Mouse (Mus musculus) erythroblast, embryonic 14.5 days (primary cell): Measurements from ENCODE around the gene 5730522E02Rik. TPM values are rescaled to one million over a fixed set of nuclear protein-coding genes. Genes with fewer than 3 reads are reported as not detected.

Experiments used
- H3K27me3 ChIP-seq: 2 replicates; pipeline ENCODE4 v1.6.1; 2012; ENCODE audit warnings: inconsistent platforms; ENCODE audit not compliant: control insufficient read depth
- H3K36me3 ChIP-seq: 2 replicates; pipeline ENCODE4 v1.6.1; 2012; ENCODE audit warnings: mild to moderate bottlenecking, inconsistent platforms; ENCODE audit not compliant: control insufficient read depth
- H3K4me1 ChIP-seq: 2 replicates; pipeline ENCODE4 v1.6.1; 2012; ENCODE audit warnings: inconsistent platforms; ENCODE audit not compliant: control insufficient read depth
- H3K4me3 ChIP-seq: replicated peaks from 2 replicates; pipeline ENCODE3; 2012; ENCODE audit warnings: moderate library complexity, mild to moderate bottlenecking, inconsistent platforms
- H3K9me3 ChIP-seq: 2 replicates; pipeline ENCODE4 v1.6.1; 2012; ENCODE audit warnings: low read length, inconsistent platforms, mixed read lengths; ENCODE audit not compliant: control insufficient read depth
- GATA1 ChIP-seq: IDR thresholded peaks from 2 replicates; pipeline ENCODE4 v1.6.1; 2012; ENCODE audit warnings: low read length, inconsistent platforms, mixed read lengths
- TAL1 ChIP-seq: IDR thresholded peaks from 3 replicates; pipeline ENCODE4 v1.6.1; 2012; ENCODE audit warnings: low read length, inconsistent platforms, mixed read lengths
- polyA plus RNA-seq: library from polyadenylated mRNA; stranded (reverse); fragments of >175 nt; gene quantifications from 2 replicates; pipeline ENCODE4 v1.2.3, GENCODE M21; 2012

5730522E02Rik gene
- polyA plus RNA-seq, 1 experiment: not detected

- H3K9me3 ChIP-seq: no peaks in the 10 kb centered on the region
- H3K36me3 ChIP-seq: no peaks in the 10 kb centered on the region
- H3K4me1 ChIP-seq: no peaks in the 10 kb centered on the region
- TF ChIP-seq TAL1 (no peak), GATA1 (no peak)
- H3K27me3 ChIP-seq: no peaks in the 10 kb centered on the region
- no peak overlapping the region for H3K4me3 ChIP-seq
Measured at GRCm38 (mm10) chr11:25595303-25595702, 615.3 kb downstream of the 5730522E02Rik start.

GRCm38 (mm10) chr11:25594780-25595179 is 615.8 kb downstream of the 5730522E02Rik start:
- TF ChIP-seq GATA1: no peak
- no peak for TF ChIP-seq TAL1

GRCm38 (mm10) chr11:25592268-25592667 is 618.3 kb downstream of the 5730522E02Rik start:
- Histone ChIP-seq H3K4me3 (no peak overlapping the region), H3K36me3 (no peaks in the 10 kb centered on the region), H3K27me3 (no peaks in the 10 kb centered on the region), H3K4me1 (no peaks in the 10 kb centered on the region), H3K9me3 (no peaks in the 10 kb centered on the region)
- TF ChIP-seq TAL1 (no peak), GATA1 (no peak)

More at GRCm38 (mm10) chr11:25594780-25595179, 615.8 kb downstream of the 5730522E02Rik start:
- no peak overlapping the region for H3K4me3 ChIP-seq
- H3K9me3 ChIP-seq: no peaks in the 10 kb centered on the region
- no peaks in the 10 kb centered on the region for H3K4me1 ChIP-seq
- H3K36me3 ChIP-seq: no peaks in the 10 kb centered on the region
- no peaks in the 10 kb centered on the region for H3K27me3 ChIP-seq

GRCm38 (mm10) chr11:25590215-25590614 is 620.3 kb downstream of the 5730522E02Rik start:
- Histone ChIP-seq H3K4me3 (no peak overlapping the region), H3K9me3 (no peaks in the 10 kb centered on the region), H3K27me3 (no peaks in the 10 kb centered on the region), H3K36me3 (no peaks in the 10 kb centered on the region), H3K4me1 (no peaks in the 10 kb centered on the region)
- TF ChIP-seq TAL1: no peak
- TF ChIP-seq GATA1: no peak

DNA sequence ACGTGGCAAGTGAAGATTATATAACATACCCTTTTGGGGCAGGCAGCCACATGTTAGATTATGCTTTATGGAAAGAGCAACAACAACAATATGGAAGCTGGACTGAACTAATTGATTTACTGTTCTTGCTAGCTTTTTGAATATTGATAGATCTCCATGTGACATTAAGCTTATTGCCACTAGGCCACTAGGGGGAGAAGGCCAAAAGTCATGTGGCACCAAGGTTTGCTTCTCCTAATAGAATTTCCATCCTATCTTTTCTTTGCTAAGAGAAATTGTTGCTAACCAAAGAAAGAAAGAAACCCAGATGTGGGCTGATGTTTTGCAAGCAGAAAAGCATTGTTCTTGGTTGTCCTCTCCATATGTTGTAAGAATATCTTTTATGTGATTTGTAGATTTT is 621.1 kb downstream of the 5730522E02Rik start:
- Histone ChIP-seq H3K9me3 (no peaks in the 10 kb centered on the region), H3K4me1 (no peaks in the 10 kb centered on the region), H3K36me3 (no peaks in the 10 kb centered on the region), H3K4me3 (no peak overlapping the region), H3K27me3 (no peaks in the 10 kb centered on the region)
- TF ChIP-seq GATA1 (no peak), TAL1 (no peak)

GRCm38 (mm10) chr11:25574129-25574465 is 636.5 kb downstream of the 5730522E02Rik start:
- no peak overlapping the region for H3K4me3 ChIP-seq
- no peaks in the 10 kb centered on the region; the same call in 1 of the 2 replicates for H3K9me3 ChIP-seq
- TF ChIP-seq TAL1: no peak
- no peak for TF ChIP-seq GATA1
- no peaks in the 10 kb centered on the region for H3K27me3 ChIP-seq
- H3K4me1 ChIP-seq: no peaks in the 10 kb centered on the region
- no peaks in the 10 kb centered on the region for H3K36me3 ChIP-seq

GRCm38 (mm10) chr11:25573408-25574128 is 637.0 kb downstream of the 5730522E02Rik start:
- Histone ChIP-seq H3K4me1 (no peaks in the 10 kb centered on the region), H3K4me3 (no peak overlapping the region), H3K9me3 (no peaks in the 10 kb centered on the region; the same call in 1 of the 2 replicates), H3K27me3 (no peaks in the 10 kb centered on the region), H3K36me3 (no peaks in the 10 kb centered on the region)
- no peak for TF ChIP-seq GATA1
- TF ChIP-seq TAL1: no peak

DNA sequence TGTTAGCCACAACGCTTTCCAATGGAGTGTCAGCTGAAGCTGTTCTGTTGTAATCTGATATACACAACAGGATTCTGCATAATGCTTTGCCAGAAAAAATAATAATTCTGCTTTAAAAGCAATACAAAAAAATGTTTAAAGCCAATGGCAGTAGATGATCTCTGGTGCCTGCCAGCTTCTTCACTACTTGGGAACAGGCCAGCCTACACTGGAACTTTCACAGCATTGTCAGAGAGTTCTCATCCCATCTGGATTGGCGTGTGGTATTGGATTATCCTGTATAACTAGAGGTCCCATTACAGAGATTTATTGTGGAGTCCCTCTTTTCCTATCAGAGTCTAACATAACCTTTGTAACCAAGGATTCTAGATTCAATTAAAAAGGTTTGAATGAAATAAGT is 639.2 kb downstream of the 5730522E02Rik start:
- no peaks in the 10 kb centered on the region for H3K27me3 ChIP-seq
- TF ChIP-seq TAL1 (no peak), GATA1 (no peak)

More for the DNA sequence above, 639.2 kb downstream of the 5730522E02Rik start:
- Histone ChIP-seq H3K4me3 (no peak overlapping the region), H3K36me3 (no peaks in the 10 kb centered on the region), H3K4me1 (no peaks in the 10 kb centered on the region), H3K9me3 (no peaks in the 10 kb centered on the region)

Other genes starting within 250 kb of the 5730522E02Rik start
- gene Fancl, start 175.4 kb upstream of the 5730522E02Rik start, polyA plus RNA-seq: 0.14 and 0.26 TPM in 2 replicates